Mouse (Mus musculus): ENCODE data around the gene Gata1.

DNA sequence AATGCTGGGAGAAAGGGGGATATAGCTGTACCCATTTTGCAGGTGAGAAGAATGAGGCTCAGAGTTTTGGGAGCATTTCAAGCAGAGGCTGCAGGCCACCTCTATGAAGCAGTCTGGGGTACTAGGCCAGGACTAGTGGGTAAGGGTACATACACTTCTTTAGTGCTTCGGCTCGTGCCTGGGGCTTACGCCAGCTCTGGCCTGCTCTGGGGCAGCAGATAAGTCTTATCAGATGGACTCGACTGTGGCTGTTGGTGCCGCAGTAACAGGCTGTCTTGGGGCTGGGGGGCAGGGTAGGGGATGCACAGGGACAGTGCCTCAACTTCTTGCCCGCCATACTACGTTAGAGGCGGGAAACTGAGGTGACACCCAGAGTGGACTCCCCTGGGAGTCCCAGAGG, 9.6 kb downstream of the Gata1 start:
- TF ChIP-seq CTCF (IDR thresholded peaks at IDR 0.05; ENCODE audit: low read depth, low read length) (no peak), GATA1 (IDR thresholded peaks at IDR 0.05; ENCODE audit: borderline replicate concordance, low read length) (no peak), TAL1 (conservative IDR thresholded peaks at IDR 0.05; ENCODE audit: low read depth, low read length) (peak; percentile 87), GATA2 (IDR thresholded peaks at IDR 0.05; ENCODE audit: borderline replicate concordance, low read depth, low read length) (no peak), POLR2AphosphoS5 (IDR thresholded peaks at IDR 0.05; ENCODE audit: insufficient replicate concordance, low read depth, low read length) (no peak)

Data from G1E (cell line).